Mouse (Mus musculus) thymus, adult 18-20 months (tissue): ENCODE results near the gene Ubtf.

Experiments
- DNase-seq, 2 experiments: peaks; one replicate each; pipeline ENCODE4 v3.0.0; 2022; ENCODE audit warnings: mixed read lengths in 2 of 2

The Ubtf gene

GRCm38 (mm10) chr11:102257514-102257913 lies 62.0 kb downstream of the Ubtf start:
- DNase-seq: no peak
